Mouse (Mus musculus) right cerebral cortex, postnatal 36 days (tissue): ENCODE data around the gene Ccdc142.

ENCODE experiments used
- DNase-seq, 2 experiments: peaks; one replicate each; pipeline ENCODE4 v3.0.0; 2022; ENCODE audit warnings: low spot score in 2 of 2, mixed read lengths in 1 of 2

Gene Ccdc142

GRCm38 (mm10) chr6:83117616-83118015, 16.2 kb downstream of the Ccdc142 start:
- no peak for DNase-seq

DNA sequence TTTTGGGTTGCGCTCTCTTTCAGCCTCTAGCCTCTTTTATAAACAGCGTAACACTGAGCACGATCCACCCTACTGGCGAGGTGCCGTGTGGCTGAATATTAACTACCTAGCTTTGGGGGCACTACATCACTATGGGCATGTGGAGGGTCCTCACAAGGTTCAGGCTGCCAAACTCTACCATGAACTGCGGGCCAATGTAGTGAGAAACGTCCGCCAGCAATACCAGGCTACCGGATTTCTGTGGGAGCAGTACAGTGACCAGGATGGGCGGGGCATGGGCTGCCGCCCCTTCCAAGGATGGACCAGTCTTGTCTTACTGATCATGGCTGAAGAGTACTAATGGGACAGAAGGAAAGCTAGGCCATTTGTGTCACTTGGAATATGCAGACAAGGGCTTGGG, 17.0 kb downstream of the Ccdc142 start:
- no peak for DNase-seq

DNA sequence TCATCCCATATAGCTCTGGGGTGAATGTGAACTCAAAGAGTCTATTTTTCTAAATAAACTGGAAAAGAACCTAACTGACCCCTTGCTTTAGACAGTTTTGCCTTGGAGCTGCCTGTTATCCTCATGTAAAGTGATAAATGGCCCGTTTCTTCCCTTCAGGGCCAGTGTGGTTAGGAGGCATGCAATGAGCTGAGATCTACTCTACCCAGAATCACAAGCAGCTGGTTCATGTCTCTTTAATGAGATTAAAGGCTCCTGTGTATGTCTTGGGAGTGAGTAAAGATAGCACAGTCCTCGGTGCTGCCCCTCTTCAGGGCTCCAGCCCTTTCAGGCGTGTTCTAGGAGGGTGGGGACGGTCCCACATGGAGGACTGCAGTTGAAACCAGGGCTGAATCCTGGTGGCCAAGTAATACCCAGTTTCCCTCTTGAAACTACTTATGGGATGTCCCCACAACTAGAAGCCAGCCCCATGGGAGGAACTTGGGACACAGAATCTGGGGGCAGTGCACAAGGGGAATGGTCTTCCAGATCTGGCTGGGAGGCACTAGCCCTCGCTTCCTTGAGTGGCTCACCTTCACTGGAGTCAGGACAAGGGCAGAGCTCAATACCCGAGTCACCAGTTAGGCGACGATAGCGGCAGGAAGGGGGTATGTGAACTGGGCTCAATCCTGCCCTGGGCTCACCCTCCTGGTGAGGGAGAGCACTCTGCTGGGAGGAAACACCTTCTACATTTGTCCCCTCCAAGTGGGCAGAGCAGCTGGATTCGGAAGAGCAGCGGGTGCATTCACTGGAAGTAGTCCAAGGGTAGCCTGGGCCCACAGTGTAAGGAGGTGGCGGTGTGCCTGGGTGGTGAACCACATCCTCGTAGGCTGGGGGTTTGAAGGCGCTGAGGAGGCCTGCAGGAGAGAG, 17.7 kb downstream of the Ccdc142 start:
- no peak for DNase-seq

GRCm38 (mm10) chr6:83119734-83120051, 18.3 kb downstream of the Ccdc142 start:
- DNase-seq, result no peak

- peak; percentile 97 to 98 for DNase-seq
Observed at GRCm38 (mm10) chr6:83120930-83121862, 19.8 kb downstream of the Ccdc142 start, which contains the start of gene Wbp1. Wbp1 (minus strand) TSS chr6:83121559.

- no peak for DNase-seq
Observed at GRCm38 (mm10) chr6:83121863-83122710, 20.7 kb downstream of the Ccdc142 start.

DNA sequence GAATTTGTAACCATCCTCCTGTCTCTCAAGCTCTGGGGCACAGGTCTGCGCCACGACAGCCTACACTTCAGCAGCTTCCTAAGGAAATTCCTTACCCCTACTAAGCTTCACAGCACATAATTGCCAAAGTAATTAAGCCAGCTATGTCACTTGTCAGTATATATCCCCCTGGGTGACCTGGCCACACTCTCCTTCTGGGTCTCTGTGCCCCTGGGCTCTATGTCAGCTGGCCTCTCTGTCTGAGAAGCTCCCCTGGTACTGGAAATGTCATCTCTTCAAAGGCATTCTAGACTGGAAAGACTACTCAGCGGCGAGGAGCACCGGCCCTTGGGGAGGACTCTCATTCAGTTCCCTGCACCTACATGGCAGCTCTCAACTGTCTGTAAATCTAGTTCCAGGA, 21.6 kb downstream of the Ccdc142 start:
- no peak for DNase-seq

GRCm38 (mm10) chr6:83124851-83125312, 23.5 kb downstream of the Ccdc142 start:
- peak; percentile 79 to 86 for DNase-seq

GRCm38 (mm10) chr6:83125331-83125730, 23.9 kb downstream of the Ccdc142 start, which contains the start of gene Ino80b:
Ino80b (minus strand) TSS chr6:83125431.
- no peak for DNase-seq

DNA sequence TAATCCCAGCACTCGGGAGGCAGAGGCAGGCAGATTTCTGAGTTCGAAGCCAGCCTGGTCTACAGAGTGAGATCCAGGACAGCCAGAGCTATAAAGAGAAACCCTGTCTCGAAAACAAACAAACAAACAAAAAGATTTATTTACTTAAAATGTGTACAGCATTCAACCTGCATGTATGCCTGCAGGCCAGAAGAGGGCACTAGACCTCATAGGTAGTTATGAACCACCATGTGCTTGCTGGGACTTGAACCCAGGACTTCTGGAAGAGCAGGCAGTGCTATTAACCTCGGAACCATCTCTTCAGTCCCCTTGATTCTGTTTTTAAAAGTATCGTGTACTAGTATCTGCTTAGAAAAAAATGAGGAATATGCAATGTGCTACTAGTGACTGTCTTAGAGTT, 26.0 kb downstream of the Ccdc142 start:
- DNase-seq, result no peak

DNA sequence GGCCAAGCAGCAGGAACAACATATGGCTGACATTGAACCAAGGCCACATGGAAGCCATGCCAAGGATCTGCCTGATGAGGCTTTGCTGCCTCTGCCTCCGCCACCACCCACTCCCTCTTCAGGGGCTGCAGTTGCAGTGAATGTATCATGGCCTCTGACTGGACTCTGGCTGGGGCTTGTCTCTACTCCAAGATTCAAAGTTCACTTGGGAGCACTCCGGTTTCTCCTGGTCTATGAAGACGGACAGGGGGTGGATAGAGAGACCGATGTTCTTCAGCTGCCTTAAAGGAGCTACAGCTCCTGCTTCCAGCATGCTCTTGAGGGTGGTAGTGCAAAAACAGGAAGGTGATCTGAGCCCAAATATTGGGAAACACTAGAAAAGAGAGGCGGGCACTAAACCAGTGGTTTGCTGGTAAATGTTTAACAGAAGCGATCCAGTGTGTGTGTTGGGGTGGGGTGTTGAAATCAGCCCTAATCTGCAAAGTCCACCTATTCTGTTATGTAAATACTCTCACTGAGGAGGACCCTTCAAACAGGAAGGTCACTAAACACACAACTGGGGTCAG, 30.2 kb downstream of the Ccdc142 start:
- no peak for DNase-seq

DNA sequence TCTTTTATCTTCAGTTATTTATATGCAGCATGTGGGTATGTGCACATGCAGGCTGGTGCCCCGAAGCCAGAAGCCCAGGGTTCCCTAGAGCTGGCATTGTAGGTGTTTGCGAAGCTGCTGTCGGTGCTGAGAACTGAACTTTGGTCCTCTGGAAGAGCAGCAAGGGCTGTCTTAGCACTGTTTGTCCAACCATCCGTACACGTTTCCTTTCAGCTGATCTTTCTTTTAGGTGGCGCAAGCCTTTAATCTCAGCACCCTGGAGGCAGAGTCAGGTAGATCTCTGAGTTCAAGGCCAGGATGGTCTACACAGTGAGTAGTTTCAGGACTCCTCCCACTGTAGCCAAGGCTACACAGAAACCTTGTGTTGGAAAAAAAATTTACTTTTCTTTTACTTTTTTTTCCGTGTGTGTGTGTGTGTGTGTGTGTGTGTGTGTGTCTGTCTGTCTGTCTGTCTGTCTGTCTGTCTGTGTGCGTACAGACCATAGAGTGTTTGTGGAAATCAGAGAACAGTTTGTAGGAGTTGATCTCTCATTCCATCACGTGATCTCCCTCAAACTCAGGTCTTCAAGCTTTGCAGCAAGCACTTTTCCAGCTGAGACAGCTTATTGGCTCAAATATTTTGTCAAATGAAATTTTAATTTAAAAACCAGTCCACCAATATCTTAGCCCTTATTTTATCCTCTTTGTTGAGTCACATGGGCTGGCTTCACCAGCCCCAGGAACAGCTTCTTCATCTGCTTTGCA, 30.9 kb downstream of the Ccdc142 start:
- DNase-seq, result no peak

GRCm38 (mm10) chr6:83134226-83134625, 32.8 kb downstream of the Ccdc142 start:
- no peak for DNase-seq

GRCm38 (mm10) chr6:83134951-83135513, 33.6 kb downstream of the Ccdc142 start, which contains the start of gene Rtkn:
Rtkn (plus strand) TSS chr6:83135463.
- no peak for DNase-seq

DNA sequence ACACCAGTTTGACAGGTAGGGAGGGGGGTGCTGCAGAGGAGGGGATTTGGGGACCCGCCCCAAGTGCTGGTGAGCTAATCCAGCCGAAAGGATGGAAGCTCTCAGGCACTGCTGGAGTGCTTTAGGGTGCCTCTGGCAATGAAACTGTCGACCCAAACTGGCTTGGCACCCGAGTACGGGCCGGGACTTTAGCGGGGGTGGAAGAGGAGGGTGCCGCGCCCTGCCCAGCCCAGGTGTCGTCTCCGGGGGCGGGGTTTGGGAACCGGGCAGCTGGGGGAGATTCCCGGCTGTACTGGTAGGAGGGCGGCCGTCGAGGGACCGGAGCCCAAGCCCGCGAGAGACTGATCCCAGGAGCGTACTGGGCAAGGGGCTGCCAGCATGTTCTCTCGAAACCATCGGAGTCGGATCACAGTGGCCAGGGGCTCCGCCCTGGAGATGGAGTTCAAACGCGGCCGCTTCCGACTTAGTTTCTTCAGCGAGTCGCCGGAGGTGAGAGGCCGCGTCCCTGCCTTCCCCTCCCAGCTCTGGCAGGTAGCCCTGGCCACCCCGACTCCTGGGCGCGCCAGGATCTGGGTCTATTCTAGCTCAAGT, 34.3 kb downstream of the Ccdc142 start:
- no peak for DNase-seq

DNA sequence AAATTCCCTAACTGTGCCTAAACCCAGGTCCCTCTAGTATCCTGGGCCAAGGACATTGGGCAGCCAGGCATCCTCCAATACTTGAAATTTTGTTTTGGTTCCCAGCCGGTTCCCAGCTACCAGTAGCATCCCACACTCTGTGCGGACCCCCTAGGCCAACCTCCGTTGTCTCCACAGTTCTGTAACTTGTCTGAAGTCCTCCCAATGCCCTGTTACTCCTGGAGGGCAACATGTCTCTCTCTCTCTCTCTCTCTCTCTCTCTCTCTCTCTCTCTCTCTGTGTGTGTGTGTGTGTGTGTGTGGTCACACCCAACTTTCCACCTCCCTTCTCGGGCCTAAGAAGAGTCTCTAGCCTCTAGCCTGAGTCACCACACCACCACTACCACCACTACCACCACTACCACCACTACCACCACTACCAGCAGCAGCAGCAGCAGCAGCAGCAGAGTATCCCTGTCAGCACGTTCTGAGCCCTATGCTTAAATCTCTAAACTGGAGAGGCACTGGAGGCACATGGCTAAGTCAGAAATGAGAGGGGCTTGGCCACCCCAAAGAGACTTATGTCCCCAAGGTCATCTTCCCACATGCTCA, 35.0 kb downstream of the Ccdc142 start:
- DNase-seq, result no peak

DNA sequence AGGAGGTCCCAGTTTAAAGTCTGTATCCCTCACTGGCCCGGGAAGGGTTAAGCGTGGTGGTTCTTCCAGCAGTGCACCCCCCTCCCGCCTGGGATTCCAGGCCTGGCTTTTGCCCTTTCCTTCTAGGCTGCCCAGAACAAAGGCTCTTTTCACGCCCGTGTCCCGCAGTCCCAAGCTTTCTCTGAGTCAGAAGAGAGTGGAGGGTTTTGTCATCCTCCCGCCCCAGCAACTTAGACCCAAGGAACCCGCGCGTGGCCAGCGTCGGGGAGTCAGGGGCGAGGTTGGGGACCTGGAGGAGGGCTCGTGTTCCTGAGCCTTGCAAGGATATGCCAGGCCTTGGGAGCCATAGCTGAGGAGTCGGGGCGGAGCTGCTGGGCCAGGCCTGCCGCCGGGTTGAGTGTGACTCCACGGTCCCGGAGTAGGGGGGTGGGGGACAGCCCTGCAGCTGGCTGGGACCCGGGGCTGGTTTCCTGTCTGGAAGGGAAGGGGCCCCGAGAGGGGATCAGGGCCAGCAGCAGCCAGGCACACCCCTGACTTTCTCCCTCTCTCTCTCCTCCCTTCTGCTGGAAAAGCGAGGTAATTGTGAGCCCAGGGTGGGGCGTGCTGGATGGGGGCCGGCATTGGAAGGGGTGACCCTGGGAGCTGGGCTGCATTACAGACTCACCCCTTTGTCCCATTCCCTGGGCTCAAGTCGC, 35.6 kb downstream of the Ccdc142 start:
- DNase-seq, result no peak

GRCm38 (mm10) chr6:83137576-83137950, 36.2 kb downstream of the Ccdc142 start:
- peak; percentile 54 to 59 for DNase-seq

DNA sequence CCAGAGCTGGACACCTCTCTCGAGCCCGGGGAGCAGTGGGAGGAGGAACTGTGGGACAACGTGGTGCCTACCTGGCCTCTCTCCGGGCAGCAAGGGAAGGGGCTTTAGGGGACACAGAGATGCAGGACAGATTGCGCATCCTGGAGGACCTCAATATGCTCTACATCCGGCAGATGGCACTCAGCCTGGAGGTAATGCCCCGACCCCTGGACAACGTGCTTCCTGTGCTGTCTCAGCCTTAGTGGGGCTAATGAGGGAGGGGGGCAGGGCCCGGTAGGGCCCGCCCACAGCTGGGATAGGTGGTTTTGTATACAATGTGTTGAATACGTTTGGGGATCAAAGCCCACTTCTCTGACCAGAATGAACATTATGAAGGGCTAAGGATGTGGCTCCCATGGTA, 36.7 kb downstream of the Ccdc142 start:
- no peak for DNase-seq
